ENCODE assay signal across 8 mouse cellular contexts in genomic region chr8:9770261-9770998, GRCm38 (mm10). TPM values are rescaled to one million over a fixed set of nuclear protein-coding genes. Genes with fewer than 3 reads are reported as not detected.
DNase-seq lines count a peak whose midpoint lies in the region; ATAC-seq lines count a peak whose summit lies in the region.
"Had no signal": no experiment of that assay in that cellular context is flagged by ENCODE, and none has a peak within 500 bp of the region (broad histone marks: within the 10 kb centered on the region; RNA-seq: fewer than 3 reads in every experiment).

No protein-coding gene starts in this region.

- H3K4me3 ChIP-seq in embryonic facial prominence, embryonic 10.5 days = peak overlapping the region; percentile 73
- H3K4me3 ChIP-seq in intestine, embryonic 14.5 days (ENCODE audit: low read depth, low read length) = peak overlapping the region; percentile 51
- H3K4me3 ChIP-seq in liver, embryonic 12.5 days = peak overlapping the region; percentile 43

- H3K9ac ChIP-seq in intestine, embryonic 14.5 days (ENCODE audit: low read length) = 0 out of 2 replicates have a peak overlapping the region, but pooled peaks have one; percentile 3
- no peak overlapping the region for H3K9ac ChIP-seq in liver, embryonic 12.5 days

- peaks cover 55% of the 10 kb centered on the region for H3K27me3 ChIP-seq in embryonic facial prominence, embryonic 10.5 days (replicated peaks; ENCODE audit: low read depth, poor library complexity, severe bottlenecking)
- peaks cover 48% of the 10 kb centered on the region for H3K27me3 ChIP-seq in intestine, embryonic 14.5 days (replicated peaks; ENCODE audit: control insufficient read depth, insufficient read depth, low read length)
- H3K27me3 ChIP-seq in liver, embryonic 12.5 days (replicated peaks) = peaks cover 50% of the 10 kb centered on the region

- no peaks in the 10 kb centered on the region for H3K36me3 ChIP-seq in embryonic facial prominence, embryonic 10.5 days (replicated peaks)
- H3K36me3 ChIP-seq in intestine, embryonic 14.5 days (ENCODE audit: control insufficient read depth, insufficient read depth, low read length) = no peaks in the 10 kb centered on the region
- H3K36me3 ChIP-seq in liver, embryonic 12.5 days = no peaks in the 10 kb centered on the region

- WGBS in embryonic facial prominence, embryonic 10.5 days = under 1% methylated on average over 48 of the region's 48 CpGs
- 2% methylated on average over 43 of the region's 48 CpGs for WGBS in intestine, embryonic 14.5 days
- WGBS in liver, embryonic 12.5 days (ENCODE audit: insufficient replicate concordance) = 5% methylated on average over 48 of the region's 48 CpGs

- DNase-seq in ES-CJ7 (ENCODE audit: low read depth, low spot score) = peak; percentile 15
- DNase-seq in ZHBTc4 (ENCODE audit: low read depth, low spot score) = peak; percentile 29
- peak; percentile 58 for DNase-seq in embryonic facial prominence, embryonic 10.5 days (ENCODE audit: low spot score)
- DNase-seq in intestine, embryonic 14.5 days (ENCODE audit: low spot score) = peak; percentile 61
- peak; percentile 72 for DNase-seq in right cerebral cortex, postnatal 25 days

- peaks cover 22% of the 10 kb centered on the region for H3K4me1 ChIP-seq in embryonic facial prominence, embryonic 10.5 days
- H3K4me1 ChIP-seq in intestine, embryonic 14.5 days (replicated peaks; ENCODE audit: control insufficient read depth, insufficient read depth, low read length) = no peaks in the 10 kb centered on the region
- H3K4me1 ChIP-seq in liver, embryonic 12.5 days = no peaks in the 10 kb centered on the region

- H3K27ac ChIP-seq in embryonic facial prominence, embryonic 10.5 days (replicated peaks) = peak overlapping the region; percentile 24; the same call in 1 of the 2 replicates
- H3K27ac ChIP-seq in intestine, embryonic 14.5 days (ENCODE audit: low read depth) = no peak overlapping the region
- no peak overlapping the region for H3K27ac ChIP-seq in liver, embryonic 12.5 days

- H3K9me3 ChIP-seq in embryonic facial prominence, embryonic 10.5 days = no peaks in the 10 kb centered on the region
- H3K9me3 ChIP-seq in intestine, embryonic 14.5 days (ENCODE audit: control insufficient read depth, low read length) = no peaks in the 10 kb centered on the region
- H3K9me3 ChIP-seq in liver, embryonic 12.5 days (replicated peaks) = no peaks in the 10 kb centered on the region

- no peak for ATAC-seq in intestine, embryonic 14.5 days (replicated peaks; ENCODE audit: low FRiP score, low TSS enrichment, low read depth)
- ATAC-seq in liver, embryonic 12.5 days = no peak
- no peak for ATAC-seq in megakaryocyte, adult 5-6 weeks (ENCODE audit: poor library complexity, severe bottlenecking)

- H3K4me2 ChIP-seq in intestine, embryonic 14.5 days (ENCODE audit: low read length) = peak overlapping the region; percentile 68
- peak overlapping the region; percentile 62 for H3K4me2 ChIP-seq in liver, embryonic 12.5 days

RNA-seq across cellular contexts. Expression of gene Fam155a, which starts 0.5 kb away (rescaled TPM):
- polyA plus RNA-seq in embryonic facial prominence, embryonic 10.5 days (2016; fragmentation: Nextera tagmentation; extraction: Ambion mirVana) = 0.53 and 0.64 TPM in 2 replicates
- 1.7 and 2.1 TPM in 2 replicates for polyA plus RNA-seq in intestine, embryonic 14.5 days (2014; fragmentation: Nextera tagmentation; extraction: Ambion mirVana)
- polyA plus RNA-seq in liver, embryonic 12.5 days (2016; fragmentation: Nextera tagmentation; extraction: Ambion mirVana) = 0.12 and 0.26 TPM in 2 replicates
- total RNA-seq in megakaryocyte, adult 5-6 weeks (2015) = not detected in 2 replicates
- total RNA-seq in megakaryocyte, adult 5-6 weeks (2017) = not detected in 2 replicates
- polyA plus RNA-seq: spleen, adult 2 months had no signal

Comparison
In these comparisons a context has a peak if more than half of its experiments do, and no peak if none do; other contexts are left out.
1. DNase-seq: peak in every context shown above with its lines; median percentile 72 in right cerebral cortex, postnatal 25 days; 61 in intestine, embryonic 14.5 days; 58 in embryonic facial prominence, embryonic 10.5 days; 29 in ZHBTc4; 15 in ES-CJ7.